Mouse (Mus musculus) MEL (cell line): Measurements from ENCODE around the gene Fam160a1. TPM values are rescaled to one million over a fixed set of nuclear protein-coding genes. Genes with fewer than 3 reads are reported as not detected.

ENCODE experiments used
- DNase-seq: peaks from one replicate; pipeline ENCODE4 v3.0.0; 2011; ENCODE audit warnings: low read depth, low spot score
- H3K27ac ChIP-seq: 2 replicates; pipeline ENCODE4 v1.5.1; 2012; ENCODE audit warnings: low read depth, mild to moderate bottlenecking, control low read depth, low read length, moderate library complexity; ENCODE audit not compliant: control insufficient read depth
- H3K27me3 ChIP-seq, 2 experiments: fragments of 150-350 bp in 1 of 2; sonication (generic) in 1 of 2; 2 replicates each; pipeline ENCODE4 v1.6.1; 2012; ENCODE audit warnings: low read length in 2 of 2, mild to moderate bottlenecking in 2 of 2, improper control_type of control experiment in 1 of 2, moderate library complexity in 1 of 2; ENCODE audit not compliant: insufficient read depth in 2 of 2, control insufficient read depth in 1 of 2
- H3K36me3 ChIP-seq, 2 experiments: 2 replicates each; pipeline ENCODE4 v1.6.1; 2012 to 2014; ENCODE audit warnings: low read length in 2 of 2, improper control_type of control experiment in 1 of 2, inconsistent platforms in 1 of 2, mild to moderate bottlenecking in 1 of 2; ENCODE audit not compliant: insufficient read depth in 2 of 2, control insufficient read depth in 1 of 2
- H3K4me1 ChIP-seq, 2 experiments: fragments of 150-350 bp in 1 of 2; sonication (generic) in 1 of 2; 2 replicates each; pipeline ENCODE4 v1.6.1; 2012; ENCODE audit warnings: low read length in 2 of 2, improper control_type of control experiment in 1 of 2, mild to moderate bottlenecking in 1 of 2; ENCODE audit not compliant: insufficient read depth in 2 of 2, control insufficient read depth in 1 of 2
- H3K4me3 ChIP-seq, 2 experiments: fragments of 150-350 bp in 1 of 2; sonication (generic) in 1 of 2; 2 replicates each; pipeline ENCODE4 v1.5.1; 2012; ENCODE audit warnings: low read depth in 2 of 2, low read length in 2 of 2, mild to moderate bottlenecking in 2 of 2, moderate library complexity in 2 of 2, control low read depth in 1 of 2, improper control_type of control experiment in 1 of 2; ENCODE audit not compliant: control insufficient read depth in 1 of 2, insufficient read depth in 1 of 2
- H3K79me2 ChIP-seq: 2 replicates; pipeline ENCODE4 v1.6.1; 2012; ENCODE audit warnings: mild to moderate bottlenecking, low read length, moderate library complexity; ENCODE audit not compliant: control insufficient read depth, poor library complexity, insufficient read depth
- H3K9ac ChIP-seq: 2 replicates; pipeline ENCODE4 v1.6.1; 2012; ENCODE audit warnings: low read depth, mild to moderate bottlenecking, control low read depth, low read length, moderate library complexity; ENCODE audit not compliant: control insufficient read depth, poor library complexity, severe bottlenecking
- H3K9me3 ChIP-seq: fragments of 150-350 bp; sonication (generic); replicated peaks from 2 replicates; pipeline ENCODE4 v1.6.1; 2012; ENCODE audit warnings: mild to moderate bottlenecking, low read length, improper control_type of control experiment, moderate library complexity; ENCODE audit not compliant: insufficient read depth
- BHLHE40 ChIP-seq: IDR thresholded peaks from 2 replicates; pipeline ENCODE4 v1.6.1; 2012; ENCODE audit warnings: low read depth, mild to moderate bottlenecking, inconsistent platforms, low read length, improper control_type of control experiment, borderline replicate concordance
- CHD1 ChIP-seq: IDR thresholded peaks from 2 replicates; pipeline ENCODE4 v1.6.1; 2012; ENCODE audit warnings: low read depth, mild to moderate bottlenecking, inconsistent platforms, low read length, improper control_type of control experiment
- CHD2 ChIP-seq: IDR thresholded peaks from 2 replicates; pipeline ENCODE4 v1.6.1; 2011; ENCODE audit warnings: low read length, improper control_type of control experiment
- CTCF ChIP-seq, 3 experiments: IDR thresholded peaks in 2 of 3; conservative IDR thresholded peaks in 1 of 3; 2 replicates each; pipeline ENCODE4 v1.5.1; 2011 to 2012; ENCODE audit warnings: low read length in 3 of 3, low read depth in 2 of 3, mild to moderate bottlenecking in 2 of 3, improper control_type of control experiment in 1 of 3, inconsistent platforms in 1 of 3, mixed read lengths in 1 of 3, moderate library complexity in 1 of 3; ENCODE audit not compliant: control insufficient read depth in 1 of 3, insufficient read depth in 1 of 3, poor library complexity in 1 of 3, severe bottlenecking in 1 of 3
- E2F4 ChIP-seq: IDR thresholded peaks from 2 replicates; pipeline ENCODE4 v1.6.1; 2011; ENCODE audit warnings: low read depth, low read length, improper control_type of control experiment, borderline replicate concordance
- ELF1 ChIP-seq: IDR thresholded peaks from 2 replicates; pipeline ENCODE4 v1.6.1; 2014; ENCODE audit warnings: low read depth, mild to moderate bottlenecking, inconsistent platforms, low read length, improper control_type of control experiment, moderate library complexity
- EP300 ChIP-seq, 2 experiments: IDR thresholded peaks; 2 replicates each; pipeline ENCODE4 v1.6.1; 2011; ENCODE audit warnings: improper control_type of control experiment in 2 of 2, low read length in 2 of 2, low read depth in 1 of 2, mild to moderate bottlenecking in 1 of 2
- ETS1 ChIP-seq: IDR thresholded peaks from 2 replicates; pipeline ENCODE4 v1.6.1; 2012; ENCODE audit warnings: low read depth, mild to moderate bottlenecking, inconsistent platforms, low read length, improper control_type of control experiment, moderate library complexity
- GABPA ChIP-seq: IDR thresholded peaks from 2 replicates; pipeline ENCODE4 v1.6.1; 2012; ENCODE audit warnings: low read depth, mild to moderate bottlenecking, inconsistent platforms, low read length, improper control_type of control experiment, moderate library complexity
- GATA1 ChIP-seq: IDR thresholded peaks from 2 replicates; pipeline ENCODE4 v1.6.1; 2011; ENCODE audit warnings: low read depth, low read length, improper control_type of control experiment
- MAX ChIP-seq: IDR thresholded peaks from 2 replicates; pipeline ENCODE4 v1.6.1; 2011; ENCODE audit warnings: low read length, improper control_type of control experiment
- MAZ ChIP-seq: IDR thresholded peaks from 2 replicates; pipeline ENCODE4 v1.6.1; 2012; ENCODE audit warnings: low read depth, mild to moderate bottlenecking, inconsistent platforms, low read length, improper control_type of control experiment
- MXI1 ChIP-seq: IDR thresholded peaks from 2 replicates; pipeline ENCODE4 v1.6.1; 2011; ENCODE audit warnings: mild to moderate bottlenecking, low read depth, low read length, improper control_type of control experiment
- NELFE ChIP-seq: IDR thresholded peaks from 2 replicates; pipeline ENCODE4 v1.6.1; 2011; ENCODE audit warnings: low read depth, low read length, improper control_type of control experiment
- POLR2AphosphoS2 ChIP-seq: IDR thresholded peaks from 2 replicates; pipeline ENCODE4 v1.6.1; 2011; ENCODE audit warnings: low read length, improper control_type of control experiment
- RCOR1 ChIP-seq: IDR thresholded peaks from 2 replicates; pipeline ENCODE4 v1.6.1; 2012; ENCODE audit warnings: low read depth, mild to moderate bottlenecking, inconsistent platforms, low read length, improper control_type of control experiment
- SIN3A ChIP-seq: IDR thresholded peaks from 2 replicates; pipeline ENCODE4 v1.6.1; 2012; ENCODE audit warnings: low read length, improper control_type of control experiment, inconsistent platforms
- SMC3 ChIP-seq: IDR thresholded peaks from 2 replicates; pipeline ENCODE4 v1.6.1; 2011; ENCODE audit warnings: low read depth, low read length, improper control_type of control experiment
- TAL1 ChIP-seq: IDR thresholded peaks from 2 replicates; pipeline ENCODE4 v1.6.1; 2012; ENCODE audit warnings: mild to moderate bottlenecking, inconsistent platforms, low read length, moderate library complexity, mixed read lengths
- TBP ChIP-seq: IDR thresholded peaks from 2 replicates; pipeline ENCODE4 v1.8.0; 2011; ENCODE audit warnings: low read depth, low read length, improper control_type of control experiment
- TCF12 ChIP-seq: IDR thresholded peaks from 2 replicates; pipeline ENCODE4 v1.6.1; 2014; ENCODE audit warnings: low read depth, mild to moderate bottlenecking, inconsistent platforms, low read length, improper control_type of control experiment, moderate library complexity
- USF1 ChIP-seq: IDR thresholded peaks from 2 replicates; pipeline ENCODE4 v1.6.1; 2014; ENCODE audit warnings: low read depth, mild to moderate bottlenecking, inconsistent platforms, low read length, improper control_type of control experiment, moderate library complexity
- USF2 ChIP-seq, 2 experiments: IDR thresholded peaks; 2 replicates each; pipeline ENCODE4 v1.6.1; 2011 to 2012; ENCODE audit warnings: improper control_type of control experiment in 2 of 2, low read length in 2 of 2, borderline replicate concordance in 1 of 2, inconsistent platforms in 1 of 2, low read depth in 1 of 2, mild to moderate bottlenecking in 1 of 2; ENCODE audit not compliant: insufficient read depth in 1 of 2
- ZC3H11A ChIP-seq: IDR thresholded peaks from 2 replicates; pipeline ENCODE4 v1.6.1; 2012; ENCODE audit warnings: low read depth, mild to moderate bottlenecking, inconsistent platforms, low read length, improper control_type of control experiment
- ZKSCAN1 ChIP-seq: IDR thresholded peaks from 2 replicates; pipeline ENCODE4 v1.6.1; 2012; ENCODE audit warnings: low read depth, mild to moderate bottlenecking, inconsistent platforms, low read length, improper control_type of control experiment, moderate library complexity
- ZNF384 ChIP-seq: IDR thresholded peaks from 2 replicates; pipeline ENCODE4 v1.6.1; 2012; ENCODE audit warnings: low read depth, mild to moderate bottlenecking, inconsistent platforms, low read length, improper control_type of control experiment
- polyA plus RNA-seq, 2 experiments: library from polyadenylated mRNA; stranded (reverse) in 1 of 2; unstranded in 1 of 2; fragments of >175 nt in 1 of 2; fragments of >200 nt in 1 of 2; gene quantifications; 2 replicates each; pipeline versions ENCODE4 v1.2.1 to v1.2.4; 2012; ENCODE audit warnings: low replicate concordance in 2 of 2, low read depth in 1 of 2; ENCODE audit not compliant: insufficient read length in 2 of 2, insufficient read depth in 1 of 2, missing spikeins in 1 of 2
- total RNA-seq: library from RNA; depleted of rRNA; stranded (reverse); fragments of 300-350 nt; gene quantifications from 2 replicates; pipeline ENCODE4 v1.2.3, GENCODE M21; 2012

The Fam160a1 gene
- total and polyA plus RNA-seq, 3 experiments, result not detected

DNA sequence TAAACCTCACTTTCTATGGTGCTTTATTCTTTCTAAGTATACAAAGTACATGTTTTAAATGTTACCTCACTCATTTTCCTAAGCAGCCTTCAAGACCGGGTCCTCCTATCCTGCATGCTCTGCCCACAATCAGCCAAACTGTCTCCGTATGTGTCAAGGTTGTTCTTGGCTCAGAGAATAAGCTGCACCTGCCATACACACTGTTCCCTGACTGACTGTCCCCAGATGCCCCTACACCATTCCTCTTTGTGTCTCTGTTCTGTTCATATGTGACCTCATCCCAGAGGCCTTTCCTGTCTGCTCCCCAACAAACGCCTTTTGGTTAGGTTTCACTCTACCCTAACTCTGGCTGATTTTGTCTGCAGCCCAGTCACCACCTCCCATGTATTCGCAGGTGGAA lies 10.2 kb upstream of the Fam160a1 start:
- Histone ChIP-seq H3K36me3 (no peaks in the 10 kb centered on the region), H3K27me3 (no peaks in the 10 kb centered on the region), H3K4me1 (no peaks in the 10 kb centered on the region), H3K4me3 (no peak overlapping the region), H3K27ac (no peak overlapping the region), H3K9me3 (no peaks in the 10 kb centered on the region), H3K9ac (no peak overlapping the region), H3K79me2 (no peaks in the 10 kb centered on the region)
- TF ChIP-seq SIN3A (no peak), ZC3H11A (no peak), ZKSCAN1 (no peak), USF1 (no peak), GABPA (no peak), MAZ (no peak), USF2 (IDR thresholded peaks at IDR 0.05; ENCODE audit: borderline replicate concordance in 1 of 2, insufficient read depth in 1 of 2, low read depth in 1 of 2, low read length in 2 of 2) (no peak), E2F4 (no peak), ETS1 (no peak), POLR2AphosphoS2 (no peak), NELFE (no peak), MAX (no peak), TAL1 (no peak), RCOR1 (no peak), TCF12 (no peak), ZNF384 (no peak), CTCF (IDR thresholded peaks at IDR 0.05 in 2 of 3, conservative IDR thresholded peaks at IDR 0.05 in 1 of 3; ENCODE audit: control insufficient read depth in 1 of 3, insufficient read depth in 1 of 3, low read depth in 2 of 3, low read length in 3 of 3, poor library complexity in 1 of 3, severe bottlenecking in 1 of 3) (no peak), CHD1 (no peak)
- no peak for DNase-seq

DNA sequence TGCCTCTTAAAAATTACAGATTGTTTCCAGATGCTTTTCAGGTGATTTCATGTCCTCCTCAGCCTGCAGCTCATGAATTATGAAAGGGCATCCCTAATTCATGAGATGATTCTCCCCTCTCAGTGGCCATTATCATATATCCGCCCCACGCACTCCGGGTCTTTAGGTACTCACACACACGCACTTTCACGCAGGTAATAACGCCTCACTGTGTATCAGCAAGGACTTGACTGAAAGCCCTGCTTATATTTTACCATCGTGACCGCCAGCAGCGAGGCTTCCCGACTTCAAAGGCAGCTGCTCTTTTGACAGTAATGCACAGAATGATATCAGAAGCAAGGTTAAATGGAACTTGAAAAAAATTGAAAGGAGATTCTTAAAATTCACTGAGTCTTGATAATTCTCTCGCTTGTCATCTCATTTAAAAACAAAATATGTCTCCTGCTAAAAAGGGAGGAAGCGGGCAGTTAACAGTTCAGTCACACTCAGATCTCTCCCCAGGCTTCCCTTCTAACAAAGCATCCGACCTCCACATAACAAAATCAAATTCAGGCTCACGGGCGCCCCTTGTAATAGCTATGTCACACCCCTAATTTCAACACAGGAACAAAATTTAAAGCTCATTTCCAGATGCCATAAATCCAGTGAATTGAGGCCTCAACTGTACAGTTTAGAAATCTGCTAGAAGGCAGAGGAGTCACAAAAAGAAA lies 3.9 kb upstream of the Fam160a1 start:
- no peaks in the 10 kb centered on the region for H3K79me2 ChIP-seq
- no peaks in the 10 kb centered on the region for H3K4me1 ChIP-seq
- no peak overlapping the region for H3K9ac ChIP-seq
- H3K27ac ChIP-seq, result no peak overlapping the region
- no peaks in the 10 kb centered on the region for H3K9me3 ChIP-seq
- TF ChIP-seq ZKSCAN1, result no peak
- no peak for TF ChIP-seq GATA1
- TF ChIP-seq TBP, result no peak
- TF ChIP-seq SIN3A, result no peak
- no peak for TF ChIP-seq CHD2
- no peak for TF ChIP-seq GABPA
- TF ChIP-seq SMC3, result no peak
- no peak for TF ChIP-seq EP300 (IDR thresholded peaks at IDR 0.05; ENCODE audit: low read depth in 1 of 2, low read length in 2 of 2)
- no peak for TF ChIP-seq RCOR1
- TF ChIP-seq ELF1, result no peak
- TF ChIP-seq POLR2AphosphoS2, result no peak
- no peak for TF ChIP-seq BHLHE40
- TF ChIP-seq MAX, result no peak
- TF ChIP-seq MXI1, result no peak
- TF ChIP-seq, all 39 proteins: peak for 0
- DNase-seq, result no peak
- no peak overlapping the region for H3K4me3 ChIP-seq
- no peaks in the 10 kb centered on the region for H3K36me3 ChIP-seq
- H3K27me3 ChIP-seq, result no peaks in the 10 kb centered on the region; a peak in 1 of 4 replicates
